Mouse (Mus musculus): ENCODE measurements around the gene Tmprss6. TPM values are rescaled to one million over a fixed set of nuclear protein-coding genes. Genes with fewer than 3 reads are reported as not detected.
A peak's percentile ranks its signal among the peaks of the same experiment; 100 is the strongest.

Gene Tmprss6
- polyA plus RNA-seq, 1 experiment from 2014 or later: 0.05 TPM

DNA sequence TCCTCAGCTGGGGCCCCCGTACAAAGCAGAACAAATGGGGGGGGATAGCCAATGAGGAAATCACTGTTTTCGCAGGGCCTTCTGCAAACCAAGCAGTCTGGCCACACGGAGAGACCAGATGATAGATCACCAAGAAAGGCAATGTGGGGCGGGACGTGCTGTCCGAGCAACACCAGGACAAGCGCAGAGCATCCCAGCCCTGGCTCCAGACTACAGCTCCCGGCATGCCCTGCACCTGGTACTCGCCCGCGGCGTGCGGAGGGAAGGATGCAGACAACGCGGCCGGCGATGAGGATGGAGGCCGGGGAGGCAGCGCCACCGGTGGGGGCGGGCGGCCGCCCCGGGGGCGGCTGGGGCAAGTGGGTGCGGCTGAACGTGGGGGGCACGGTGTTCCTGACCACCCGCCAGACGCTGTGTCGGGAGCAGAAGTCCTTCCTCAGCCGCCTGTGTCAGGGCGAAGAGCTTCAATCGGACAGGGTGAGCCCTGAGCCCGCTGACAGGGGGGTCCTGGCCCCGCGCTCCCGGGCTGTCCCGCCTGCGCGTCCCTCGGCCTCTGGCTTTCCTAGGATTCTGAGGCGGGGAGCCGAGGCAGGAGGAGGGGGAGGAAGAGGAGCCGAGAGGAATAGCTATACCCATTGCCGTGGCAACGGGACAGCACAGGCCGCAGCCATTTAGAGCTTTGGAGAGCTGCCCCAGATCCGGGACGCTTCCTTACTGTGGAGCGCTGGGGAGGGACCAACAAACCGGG, 39.9 kb downstream of the Tmprss6 start, which contains the start of gene Kctd17:
Kctd17 (plus strand) TSS at position 174 of the 748 bp plus-strand sequence.
- Histone ChIP-seq H3K27ac (replicated peaks) (peak within 1 kb of the TSS; percentile 69), H3K9me3 (replicated peaks) (no peaks in the 10 kb centered on the region), H3K36me3 (peaks cover 26% of the 10 kb centered on the region), H3K4me2 (peak within 1 kb of the TSS; percentile 85), H3K4me1 (peaks cover 33% of the 10 kb centered on the region), H3K4me3 (replicated peaks) (peak within 1 kb of the TSS; percentile 58), H3K27me3 (replicated peaks) (no peaks in the 10 kb centered on the region), H3K9ac (replicated peaks) (peak within 1 kb of the TSS; percentile 69)
- under 1% methylated on average over 48 of the region's 52 CpGs for WGBS
- peak; percentile 90 for ATAC-seq (ENCODE audit: low FRiP score)

DNA sequence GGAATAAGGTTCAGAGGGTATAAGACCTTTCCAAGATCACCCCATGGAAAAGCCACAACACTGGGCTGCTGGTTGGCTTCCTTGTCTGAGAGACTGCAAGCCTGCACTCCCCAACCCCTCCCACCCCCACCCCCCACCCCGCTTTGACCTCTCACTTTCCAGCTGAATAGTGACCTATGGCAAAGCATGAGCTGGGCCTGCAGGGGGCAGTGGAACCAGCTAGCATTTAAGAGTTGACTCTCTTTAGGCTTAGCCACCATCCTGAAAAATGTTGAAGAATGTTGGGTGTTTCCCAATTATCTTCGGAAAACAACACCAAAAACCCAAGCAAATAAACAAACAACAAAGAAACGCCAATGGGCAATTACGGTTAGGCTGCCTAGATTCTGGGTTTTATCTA, 43.2 kb downstream of the Tmprss6 start:
- Histone ChIP-seq H3K27ac (replicated peaks) (no peak overlapping the region), H3K9me3 (replicated peaks) (no peaks in the 10 kb centered on the region), H3K27me3 (replicated peaks) (no peaks in the 10 kb centered on the region), H3K4me2 (no peak overlapping the region), H3K4me3 (replicated peaks) (no peak overlapping the region), H3K36me3 (no peaks in the 10 kb centered on the region), H3K9ac (replicated peaks) (no peak overlapping the region), H3K4me1 (peaks cover 23% of the 10 kb centered on the region)
- ATAC-seq (ENCODE audit: low FRiP score): no peak
- WGBS: 66% methylated on average over 4 of the region's 4 CpGs

DNA sequence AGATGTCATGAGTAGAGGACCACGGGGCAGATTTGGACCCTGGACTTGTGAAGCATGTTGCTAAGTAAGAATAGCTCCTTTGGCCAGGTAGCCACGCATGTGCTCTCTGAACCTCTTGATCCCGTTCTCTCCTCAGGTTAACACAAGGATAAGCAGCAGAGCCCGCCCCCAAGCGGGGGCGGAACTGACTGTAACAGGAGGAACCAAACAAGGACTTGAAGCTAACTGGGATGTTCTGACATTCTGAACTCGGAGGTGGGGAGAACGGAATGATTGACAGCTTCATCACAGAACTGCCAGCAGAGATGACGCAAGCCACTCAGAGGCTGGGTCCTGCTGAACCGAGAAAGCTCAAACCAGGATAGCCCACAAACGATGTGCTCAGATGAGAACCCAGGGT, 43.9 kb downstream of the Tmprss6 start:
- no peak for ATAC-seq (ENCODE audit: low FRiP score)
- Histone ChIP-seq H3K36me3 (no peaks in the 10 kb centered on the region), H3K27ac (replicated peaks) (no peak overlapping the region), H3K4me2 (no peak overlapping the region), H3K9me3 (replicated peaks) (no peaks in the 10 kb centered on the region), H3K9ac (replicated peaks) (no peak overlapping the region), H3K27me3 (replicated peaks) (no peaks in the 10 kb centered on the region), H3K4me1 (peaks cover 16% of the 10 kb centered on the region), H3K4me3 (replicated peaks) (no peak overlapping the region)
- 29% methylated on average over 11 of the region's 11 CpGs for WGBS

DNA sequence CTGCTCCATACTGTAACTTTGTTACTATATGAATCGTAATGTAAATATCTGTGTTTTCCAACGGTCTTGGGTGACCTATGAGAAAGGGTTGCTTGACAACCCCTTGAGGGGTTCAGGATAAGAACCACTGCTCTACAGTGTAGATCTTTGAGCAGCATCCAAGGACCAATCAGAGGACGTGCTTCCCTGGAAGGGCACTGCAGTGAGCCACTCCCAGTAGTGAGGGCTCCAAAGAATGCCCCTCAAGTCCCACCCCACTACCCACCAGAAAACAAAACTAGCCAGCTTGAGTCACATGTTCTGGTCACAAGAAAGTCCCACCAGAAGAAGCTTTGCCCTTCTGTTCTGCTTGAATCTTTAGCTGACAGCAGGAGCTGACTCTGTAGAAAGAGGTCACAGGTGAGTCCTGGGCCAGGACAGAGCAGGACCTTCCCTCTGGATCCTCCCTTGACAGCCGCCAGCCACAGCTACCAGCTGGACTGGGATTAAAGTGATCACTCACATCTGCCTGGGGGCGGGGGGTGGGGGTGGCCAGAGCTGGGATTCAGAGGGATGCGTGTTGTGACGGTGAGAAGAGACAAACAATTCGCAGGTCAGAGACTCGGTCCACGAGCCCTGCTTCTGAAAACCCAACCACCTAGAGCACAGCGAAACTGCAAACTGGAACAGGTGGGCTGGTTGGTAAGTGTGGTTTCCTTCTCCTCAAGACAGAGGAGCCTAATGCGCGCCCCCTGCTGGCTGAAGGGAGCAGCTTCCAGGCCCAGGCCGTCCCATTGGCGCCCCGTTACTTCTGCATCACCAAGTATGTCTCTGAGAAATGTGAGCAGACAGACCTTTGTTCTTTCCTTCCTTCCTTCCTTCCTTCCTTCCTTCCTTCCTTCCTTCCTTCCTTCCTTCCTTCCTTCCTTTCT, 46.1 kb downstream of the Tmprss6 start:
- Histone ChIP-seq H3K27ac (replicated peaks) (no peak overlapping the region), H3K4me1 (peaks cover 4% of the 10 kb centered on the region), H3K9me3 (replicated peaks) (no peaks in the 10 kb centered on the region), H3K4me3 (replicated peaks) (no peak overlapping the region), H3K4me2 (peak overlapping the region; percentile 23; the same call in 1 of the 2 replicates), H3K9ac (replicated peaks) (no peak overlapping the region), H3K36me3 (no peaks in the 10 kb centered on the region), H3K27me3 (replicated peaks) (no peaks in the 10 kb centered on the region)
- ATAC-seq (ENCODE audit: low FRiP score): 0 out of 2 replicates have a peak, but pooled peaks have one; percentile 65
- WGBS: 20% methylated on average over 16 of the region's 16 CpGs

DNA sequence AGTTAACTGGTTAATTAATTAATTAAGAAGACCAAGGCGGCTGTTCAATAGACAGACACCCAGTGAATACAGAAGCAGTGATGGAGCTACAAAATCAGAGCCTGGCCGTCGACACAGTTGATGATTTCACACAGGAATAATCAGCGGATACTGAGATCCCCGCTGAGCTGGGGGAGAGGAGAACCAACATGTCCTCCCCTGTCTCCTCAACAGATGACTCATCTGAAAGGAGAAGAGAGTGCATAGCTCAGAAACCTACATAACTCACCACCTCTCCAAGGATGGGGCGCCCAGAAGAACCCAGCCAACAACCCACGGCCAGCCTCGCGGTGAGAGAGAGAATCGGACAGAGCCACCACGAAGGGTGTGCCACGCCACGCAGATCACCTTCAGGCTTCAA, 48.0 kb downstream of the Tmprss6 start:
- no peak for ATAC-seq (ENCODE audit: low FRiP score)
- WGBS: 85% methylated on average over 13 of the region's 13 CpGs
- H3K27ac ChIP-seq (replicated peaks): no peak overlapping the region
- no peaks in the 10 kb centered on the region for H3K27me3 ChIP-seq (replicated peaks)
- no peak overlapping the region for H3K4me3 ChIP-seq (replicated peaks)
- H3K9ac ChIP-seq (replicated peaks): no peak overlapping the region
- H3K9me3 ChIP-seq (replicated peaks): no peaks in the 10 kb centered on the region
- no peaks in the 10 kb centered on the region for H3K36me3 ChIP-seq
- H3K4me2 ChIP-seq: no peak overlapping the region
- H3K4me1 ChIP-seq: peaks cover 11% of the 10 kb centered on the region

DNA sequence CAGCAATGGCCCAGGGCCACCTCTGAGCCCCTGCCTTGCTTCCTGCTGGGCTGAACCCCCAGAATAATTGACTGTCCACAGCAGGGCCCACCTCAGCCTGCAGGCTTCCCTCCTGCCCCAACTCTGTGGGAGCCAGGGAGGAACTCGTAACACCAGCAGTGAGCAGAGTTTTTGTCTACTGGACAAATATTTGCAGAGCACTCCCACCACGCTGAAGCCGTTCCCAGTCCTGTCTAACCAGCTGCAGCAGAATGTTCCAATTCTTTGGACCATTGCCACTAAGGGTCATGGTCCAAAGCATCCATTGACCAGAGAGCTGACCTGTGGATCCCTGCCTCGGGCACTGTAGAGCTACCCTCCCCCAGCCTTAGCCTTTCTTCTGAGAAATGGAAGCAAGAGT, 51.5 kb downstream of the Tmprss6 start:
- Histone ChIP-seq H3K4me1 (peaks cover 7% of the 10 kb centered on the region), H3K4me3 (replicated peaks) (no peak overlapping the region), H3K27me3 (replicated peaks) (peaks cover 2% of the 10 kb centered on the region; the same call in 1 of the 2 replicates), H3K9me3 (replicated peaks) (no peaks in the 10 kb centered on the region), H3K4me2 (no peak overlapping the region), H3K36me3 (no peaks in the 10 kb centered on the region; the same call in 1 of the 2 replicates), H3K9ac (replicated peaks) (no peak overlapping the region), H3K27ac (replicated peaks) (no peak overlapping the region)
- ATAC-seq (ENCODE audit: low FRiP score): no peak
- WGBS: 29% methylated on average over 4 of the region's 4 CpGs

DNA sequence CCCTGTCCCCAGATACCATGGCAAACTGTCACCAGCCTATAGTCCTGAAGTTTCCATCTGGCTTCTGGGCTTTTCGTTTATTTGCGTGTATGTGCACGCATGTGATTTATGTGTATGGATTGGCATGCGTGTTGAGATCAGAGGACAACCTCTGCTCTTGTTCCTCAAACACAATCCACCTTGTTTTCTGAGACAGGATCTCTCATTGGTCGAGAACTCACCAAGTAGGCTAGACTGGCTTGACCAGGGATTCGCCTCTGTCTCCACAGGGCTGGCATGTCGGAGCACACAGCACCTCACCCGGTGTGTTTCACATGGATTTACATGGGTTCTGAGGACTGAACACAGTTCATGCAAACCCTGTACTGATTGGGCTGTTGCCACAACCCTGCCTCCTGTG, 54.3 kb downstream of the Tmprss6 start:
- peaks cover 29% of the 10 kb centered on the region for H3K27me3 ChIP-seq (replicated peaks)
- no peaks in the 10 kb centered on the region; the same call in 1 of the 2 replicates for H3K36me3 ChIP-seq
- H3K4me1 ChIP-seq: peaks cover 19% of the 10 kb centered on the region
- H3K27ac ChIP-seq (replicated peaks): no peak overlapping the region
- no peak for ATAC-seq (ENCODE audit: low FRiP score)
- H3K9ac ChIP-seq (replicated peaks): no peak overlapping the region
- H3K4me2 ChIP-seq: no peak overlapping the region
- H3K9me3 ChIP-seq (replicated peaks): no peaks in the 10 kb centered on the region
- 91% methylated on average over 8 of the region's 8 CpGs for WGBS
- H3K4me3 ChIP-seq (replicated peaks): no peak overlapping the region

DNA sequence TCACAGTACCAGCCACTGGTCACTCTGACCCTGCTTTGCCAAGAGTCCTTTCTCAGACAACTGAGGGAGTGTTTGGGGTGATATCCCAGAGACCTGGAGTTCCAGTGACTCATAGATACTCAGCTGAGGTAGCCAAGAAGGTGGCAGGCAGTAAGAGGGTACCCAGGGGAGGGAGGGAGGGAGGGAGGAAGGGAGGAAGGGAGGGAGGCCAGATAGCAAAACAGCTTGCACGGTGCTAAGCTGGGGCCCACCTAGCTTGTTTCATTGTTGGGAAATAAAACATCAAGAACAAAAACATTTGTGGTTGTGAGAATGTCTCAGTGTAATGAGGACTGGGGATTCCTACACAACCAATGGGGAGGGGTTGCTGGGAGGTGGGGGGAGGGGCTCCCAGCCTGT, 54.7 kb downstream of the Tmprss6 start:
- H3K4me2 ChIP-seq: no peak overlapping the region
- 29% methylated on average over 1 of the region's 1 CpGs for WGBS
- ATAC-seq (ENCODE audit: low FRiP score): no peak
- H3K27ac ChIP-seq (replicated peaks): no peak overlapping the region
- no peaks in the 10 kb centered on the region; the same call in 1 of the 2 replicates for H3K36me3 ChIP-seq
- H3K9ac ChIP-seq (replicated peaks): no peak overlapping the region
- no peaks in the 10 kb centered on the region for H3K9me3 ChIP-seq (replicated peaks)
- H3K4me3 ChIP-seq (replicated peaks): no peak overlapping the region
- H3K27me3 ChIP-seq (replicated peaks): peaks cover 33% of the 10 kb centered on the region
- peaks cover 19% of the 10 kb centered on the region for H3K4me1 ChIP-seq

DNA sequence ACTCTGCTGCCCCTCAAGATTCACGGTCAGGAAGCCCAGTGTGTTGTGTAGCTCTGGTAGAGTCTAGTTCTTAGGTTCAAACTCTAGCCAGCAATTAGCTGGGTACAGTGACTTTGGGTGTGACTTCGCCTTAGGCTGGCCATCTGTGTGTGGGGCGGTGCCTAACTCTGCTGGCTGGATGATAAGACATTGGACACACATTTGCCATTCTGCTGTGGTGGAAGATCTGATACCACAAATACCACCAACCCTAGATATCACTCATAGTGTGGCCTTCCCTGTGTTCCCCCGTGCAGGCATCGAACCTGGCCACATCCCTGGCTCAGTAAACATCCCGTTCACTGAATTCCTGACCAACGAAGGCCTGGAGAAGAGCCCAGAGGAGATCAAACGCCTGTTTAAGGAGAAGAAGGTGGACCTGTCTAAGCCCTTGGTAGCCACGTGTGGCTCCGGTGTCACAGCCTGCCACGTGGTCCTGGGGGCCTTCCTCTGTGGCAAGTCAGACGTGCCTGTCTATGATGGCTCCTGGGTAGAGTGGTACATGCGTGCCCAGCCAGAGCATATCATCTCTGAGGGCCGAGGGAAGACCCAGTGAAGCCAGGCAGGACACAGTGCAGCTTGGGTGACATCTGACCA, 55.2 kb downstream of the Tmprss6 start:
- H3K27me3 ChIP-seq (replicated peaks): peaks cover 38% of the 10 kb centered on the region
- H3K27ac ChIP-seq (replicated peaks): no peak overlapping the region
- ATAC-seq (ENCODE audit: low FRiP score): no peak
- H3K36me3 ChIP-seq: no peaks in the 10 kb centered on the region; the same call in 1 of the 2 replicates
- H3K9me3 ChIP-seq (replicated peaks): no peaks in the 10 kb centered on the region
- H3K4me2 ChIP-seq: no peak overlapping the region
- no peak overlapping the region for H3K9ac ChIP-seq (replicated peaks)
- no peak overlapping the region for H3K4me3 ChIP-seq (replicated peaks)
- H3K4me1 ChIP-seq: peaks cover 19% of the 10 kb centered on the region
- WGBS: 93% methylated on average over 14 of the region's 14 CpGs

DNA sequence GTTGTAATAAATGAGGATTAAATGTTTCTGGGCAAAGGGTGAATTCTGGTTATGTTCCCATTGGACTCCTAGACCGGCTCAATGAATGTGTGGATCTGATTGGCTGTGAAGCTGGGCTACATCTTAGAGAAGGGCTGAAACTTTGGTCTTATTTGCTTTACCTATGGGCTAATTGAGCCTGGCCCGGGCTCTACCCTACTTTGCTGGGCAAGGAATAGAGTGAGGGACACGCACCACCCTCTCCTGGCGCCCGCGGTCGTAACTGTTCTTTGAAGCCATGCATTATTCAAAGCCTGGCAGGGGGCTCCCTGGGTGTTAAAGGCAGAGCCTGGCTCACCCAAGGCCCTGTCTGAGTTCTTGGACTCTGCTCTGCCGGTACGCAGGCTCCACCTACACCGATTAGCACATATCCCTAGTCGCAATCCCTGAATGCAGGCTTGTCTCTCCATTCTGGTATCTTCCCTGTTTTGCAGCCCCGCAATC, 58.8 kb downstream of the Tmprss6 start:
- H3K4me1 ChIP-seq: peaks cover 39% of the 10 kb centered on the region
- WGBS: 11% methylated on average over 12 of the region's 12 CpGs
- H3K4me3 ChIP-seq (replicated peaks): peak overlapping the region; percentile 26
- ATAC-seq (ENCODE audit: low FRiP score): no peak
- peaks cover 40% of the 10 kb centered on the region for H3K27me3 ChIP-seq (replicated peaks)
- no peak overlapping the region for H3K27ac ChIP-seq (replicated peaks)
- no peaks in the 10 kb centered on the region for H3K9me3 ChIP-seq (replicated peaks)
- no peaks in the 10 kb centered on the region; the same call in 1 of the 2 replicates for H3K36me3 ChIP-seq
- peak overlapping the region; percentile 52 for H3K4me2 ChIP-seq
- H3K9ac ChIP-seq (replicated peaks): no peak overlapping the region

DNA sequence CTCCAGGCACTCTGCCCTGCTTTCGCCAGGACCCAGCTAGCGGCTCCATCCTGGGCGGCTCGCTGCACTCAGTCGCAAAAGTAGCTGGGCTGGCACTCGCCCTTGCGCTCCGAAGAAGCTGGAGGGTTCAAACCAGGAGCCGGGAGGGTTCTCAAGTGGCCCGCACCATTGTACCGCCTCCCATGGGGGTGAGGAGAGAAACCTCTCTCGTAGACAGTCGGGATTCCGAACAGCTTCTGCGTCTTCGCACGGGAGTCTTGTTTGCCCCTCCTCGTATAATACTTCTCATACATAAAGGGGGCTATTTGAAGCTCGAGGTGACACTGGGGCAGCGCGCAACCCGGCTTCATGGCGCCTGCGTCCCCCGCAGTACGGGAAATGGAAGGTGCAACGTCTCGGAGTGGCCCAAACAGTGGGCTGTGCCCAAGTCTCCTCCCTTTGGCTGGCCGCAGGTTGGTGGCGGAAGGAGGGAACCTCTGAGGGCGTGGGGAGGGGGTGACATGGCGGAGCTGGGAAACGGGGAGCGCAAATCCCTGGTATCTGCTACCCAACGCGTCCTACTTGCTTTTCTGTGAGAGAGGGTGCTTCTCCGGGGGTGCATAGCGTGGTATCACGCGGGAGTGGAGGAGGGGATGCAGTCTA, 62.0 kb downstream of the Tmprss6 start, which contains the start of gene Mpst:
Mpst (plus strand) TSS at position 124 of the 642 bp plus-strand sequence.
- Histone ChIP-seq H3K4me1 (peaks cover 66% of the 10 kb centered on the region), H3K36me3 (no peaks in the 10 kb centered on the region), H3K9ac (replicated peaks) (peak within 1 kb of the TSS; percentile 76), H3K9me3 (replicated peaks) (no peaks in the 10 kb centered on the region), H3K4me3 (replicated peaks) (peak within 1 kb of the TSS; percentile 69), H3K27ac (replicated peaks) (peak within 1 kb of the TSS; percentile 93), H3K27me3 (replicated peaks) (peaks cover 34% of the 10 kb centered on the region), H3K4me2 (peak within 1 kb of the TSS; percentile 73)
- 0% methylated on average over 40 of the region's 40 CpGs for WGBS
- ATAC-seq (ENCODE audit: low FRiP score): peak; percentile 90
